Mouse (Mus musculus): Measurements from ENCODE around the gene Gm20532. TPM values are rescaled to one million over a fixed set of nuclear protein-coding genes. Genes with fewer than 3 reads are reported as not detected.
A peak's percentile ranks its signal among the peaks of the same experiment; 100 is the strongest.
"Not testable (repeated sequence)": the region's sequence is repeated elsewhere in the genome, so short reads cannot be mapped to it uniquely, and the experiment has no call there.

Gene Gm20532
- polyA plus RNA-seq, 1 experiment = not detected

GRCm38 (mm10) chr2:26663112-26663511, 76.7 kb downstream of the Gm20532 start:
- DNase-seq (ENCODE audit: low read depth in 1 of 2, low spot score in 2 of 2) = no peak
- TF ChIP-seq CTCF (IDR thresholded peaks at IDR 0.05; ENCODE audit: extremely low read depth, insufficient read depth, insufficient read length, insufficient replicate concordance) = no peak
- TF ChIP-seq POLR2A (IDR thresholded peaks at IDR 0.05; ENCODE audit: low read depth, low read length) = no peak
- H3K4me1 ChIP-seq (ENCODE audit: control insufficient read depth, insufficient read depth, insufficient read length) = no peaks in the 10 kb centered on the region; the same call in 1 of the 2 replicates
- no peaks in the 10 kb centered on the region; the same call in 1 of the 2 replicates for H3K27me3 ChIP-seq (ENCODE audit: control insufficient read depth, insufficient read depth, low read length)
- no peak overlapping the region for H3K4me3 ChIP-seq (ENCODE audit: extremely low read depth, insufficient read depth, insufficient read length)
- H3K27ac ChIP-seq (ENCODE audit: insufficient read depth, low read length) = no peak overlapping the region
- 70% methylated on average over 10 of the region's 10 CpGs for WGBS
- no peaks in the 10 kb centered on the region for H3K36me3 ChIP-seq (ENCODE audit: control insufficient read depth, insufficient read depth, low read length)

GRCm38 (mm10) chr2:26663551-26663950, 77.1 kb downstream of the Gm20532 start:
- H3K27me3 ChIP-seq (ENCODE audit: control insufficient read depth, insufficient read depth, low read length); H3K36me3 ChIP-seq (ENCODE audit: control insufficient read depth, insufficient read depth, low read length); H3K4me1 ChIP-seq (ENCODE audit: control insufficient read depth, insufficient read depth, insufficient read length); H3K27ac ChIP-seq (ENCODE audit: insufficient read depth, low read length); H3K4me3 ChIP-seq (ENCODE audit: extremely low read depth, insufficient read depth, insufficient read length): not testable (repeated sequence)
- peak in 1 of 2 experiments; percentile 51 for DNase-seq (ENCODE audit: low read depth in 1 of 2, low spot score in 2 of 2)
- 83% methylated on average over 1 of the region's 1 CpGs for WGBS
- TF ChIP-seq CTCF (IDR thresholded peaks at IDR 0.05; ENCODE audit: extremely low read depth, insufficient read depth, insufficient read length, insufficient replicate concordance) = peak; percentile 15; the same call in 1 of the 2 replicates

- Histone ChIP-seq H3K4me3 (ENCODE audit: extremely low read depth, insufficient read depth, insufficient read length) (no peak overlapping the region), H3K4me1 (ENCODE audit: control insufficient read depth, insufficient read depth, insufficient read length) (peaks cover 3% of the 10 kb centered on the region), H3K36me3 (ENCODE audit: control insufficient read depth, insufficient read depth, low read length) (no peaks in the 10 kb centered on the region), H3K27ac (ENCODE audit: insufficient read depth, low read length) (peak overlapping the region; percentile 76), H3K27me3 (ENCODE audit: control insufficient read depth, insufficient read depth, low read length) (no peaks in the 10 kb centered on the region)
- peak in 1 of 2 experiments; percentile 53 for DNase-seq (ENCODE audit: low read depth in 1 of 2, low spot score in 2 of 2)
- TF ChIP-seq CTCF (IDR thresholded peaks at IDR 0.05; ENCODE audit: extremely low read depth, insufficient read depth, insufficient read length, insufficient replicate concordance) = no peak
- TF ChIP-seq POLR2A (IDR thresholded peaks at IDR 0.05; ENCODE audit: low read depth, low read length) = no peak
These were observed 82.3 kb downstream of the Gm20532 start for GRCm38 (mm10) chr2:26668746-26669145.

- Histone ChIP-seq H3K4me3 (ENCODE audit: extremely low read depth, insufficient read depth, insufficient read length) (no peak within 1 kb of the TSS), H3K27ac (ENCODE audit: insufficient read depth, low read length) (no peak within 1 kb of the TSS), H3K36me3 (ENCODE audit: control insufficient read depth, insufficient read depth, low read length) (no peaks in the 10 kb centered on the region), H3K4me1 (ENCODE audit: control insufficient read depth, insufficient read depth, insufficient read length) (peaks cover 3% of the 10 kb centered on the region), H3K27me3 (ENCODE audit: control insufficient read depth, insufficient read depth, low read length) (no peaks in the 10 kb centered on the region)
- TF ChIP-seq CTCF (IDR thresholded peaks at IDR 0.05; ENCODE audit: extremely low read depth, insufficient read depth, insufficient read length, insufficient replicate concordance) (no peak), POLR2A (IDR thresholded peaks at IDR 0.05; ENCODE audit: low read depth, low read length) (no peak)
- WGBS = 93% methylated on average over 3 of the region's 3 CpGs
- no peak for DNase-seq (ENCODE audit: low read depth in 1 of 2, low spot score in 2 of 2)
These were observed 84.7 kb downstream of the Gm20532 start, which contains the start of gene Lcn4 for GRCm38 (mm10) chr2:26671182-26671581. Gene Lcn4 (minus strand): TSS chr2:26671282.

Other genes starting within 250 kb of the Gm20532 start
- gene Dnlz, start 234.5 kb upstream of the Gm20532 start, polyA plus RNA-seq (2012; rRNA removed) = 13.4 and 20.0 TPM in 2 replicates
- gene Card9, start 225.7 kb upstream of the Gm20532 start, polyA plus RNA-seq (2012; rRNA removed) = 11.9 and 17.7 TPM in 2 replicates
- 41.1 and 46.5 TPM in 2 replicates for gene Snapc4, start 206.0 kb upstream of the Gm20532 start, polyA plus RNA-seq (2012; rRNA removed)
- gene Entr1, start 197.3 kb upstream of the Gm20532 start, polyA plus RNA-seq (2012; rRNA removed) = 60.1 and 70.5 TPM in 2 replicates
- 17.6 and 21.2 TPM in 2 replicates for gene Pmpca, start 197.3 kb upstream of the Gm20532 start, polyA plus RNA-seq (2012; rRNA removed)
- gene Inpp5e, start 177.4 kb upstream of the Gm20532 start, polyA plus RNA-seq (2012; rRNA removed) = 22.8 and 26.1 TPM in 2 replicates
- 65.2 and 74.3 TPM in 2 replicates for gene Sec16a, start 141.4 kb upstream of the Gm20532 start, polyA plus RNA-seq (2012; rRNA removed)
- gene Notch1, start 70.0 kb upstream of the Gm20532 start, polyA plus RNA-seq (2012; rRNA removed) = 34.6 and 39.6 TPM in 2 replicates
- 167 and 196 TPM in 2 replicates for gene Egfl7, start 6.6 kb upstream of the Gm20532 start, polyA plus RNA-seq (2012; rRNA removed)
- gene Agpat2, start 17.8 kb downstream of the Gm20532 start, polyA plus RNA-seq (2012; rRNA removed) = 22.7 and 27.7 TPM in 2 replicates
- gene Fam69b, start 41.8 kb downstream of the Gm20532 start, polyA plus RNA-seq (2012; rRNA removed) = 3.0 and 3.6 TPM in 2 replicates
- 0.90 and 1.3 TPM in 2 replicates for gene Lcn4, start 84.6 kb downstream of the Gm20532 start, polyA plus RNA-seq (2012; rRNA removed)